Mouse (Mus musculus): ENCODE data around the gene Zfp366. TPM values are rescaled to one million over a fixed set of nuclear protein-coding genes. Genes with fewer than 3 reads are reported as not detected.

Gene Zfp366
- total RNA-seq, 2 experiments from 2014 or later, result 0.29 to 0.57 TPM

DNA sequence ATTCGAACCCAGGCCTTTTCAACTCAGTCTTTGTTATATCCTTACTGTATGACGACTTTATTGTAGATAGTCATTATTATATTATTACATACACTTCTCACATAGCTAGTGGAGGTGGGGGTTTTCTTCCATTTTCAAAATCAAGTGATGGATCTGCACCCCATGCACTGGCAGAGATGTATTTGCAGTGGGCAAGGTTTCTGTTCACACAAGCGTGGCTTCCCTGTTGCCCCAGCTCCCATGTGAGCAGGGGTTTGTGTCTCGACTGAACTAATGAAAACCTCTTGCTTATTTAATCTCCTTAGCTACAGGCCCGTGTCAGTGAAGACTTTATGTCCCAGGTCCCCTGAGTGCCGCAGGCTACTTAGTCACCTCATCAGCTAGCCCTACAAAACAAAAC, 59.8 kb downstream of the Zfp366 start:
- ATAC-seq (replicated peaks; ENCODE audit: poor library complexity), result no peak

DNA sequence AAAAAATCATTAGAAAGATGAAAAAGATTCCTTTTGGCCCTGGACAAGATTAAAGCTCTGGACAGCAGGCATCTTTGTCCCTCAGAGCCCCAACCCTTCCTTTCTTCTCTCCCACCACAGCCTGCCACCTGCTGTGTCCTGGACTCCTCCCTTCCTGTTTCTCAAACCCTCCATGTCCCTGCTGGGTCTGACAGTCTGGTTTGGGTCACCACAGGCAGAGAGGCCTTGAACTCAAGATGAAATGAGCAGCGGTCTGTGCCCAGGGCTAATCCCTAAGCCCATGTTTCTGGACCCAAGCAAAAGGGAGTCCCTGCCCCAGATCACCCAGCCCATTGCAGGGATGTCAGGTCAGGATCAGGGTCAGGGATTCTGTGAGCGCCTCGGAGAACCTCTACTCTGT, 60.3 kb downstream of the Zfp366 start:
- no peak for ATAC-seq (replicated peaks; ENCODE audit: poor library complexity)

DNA sequence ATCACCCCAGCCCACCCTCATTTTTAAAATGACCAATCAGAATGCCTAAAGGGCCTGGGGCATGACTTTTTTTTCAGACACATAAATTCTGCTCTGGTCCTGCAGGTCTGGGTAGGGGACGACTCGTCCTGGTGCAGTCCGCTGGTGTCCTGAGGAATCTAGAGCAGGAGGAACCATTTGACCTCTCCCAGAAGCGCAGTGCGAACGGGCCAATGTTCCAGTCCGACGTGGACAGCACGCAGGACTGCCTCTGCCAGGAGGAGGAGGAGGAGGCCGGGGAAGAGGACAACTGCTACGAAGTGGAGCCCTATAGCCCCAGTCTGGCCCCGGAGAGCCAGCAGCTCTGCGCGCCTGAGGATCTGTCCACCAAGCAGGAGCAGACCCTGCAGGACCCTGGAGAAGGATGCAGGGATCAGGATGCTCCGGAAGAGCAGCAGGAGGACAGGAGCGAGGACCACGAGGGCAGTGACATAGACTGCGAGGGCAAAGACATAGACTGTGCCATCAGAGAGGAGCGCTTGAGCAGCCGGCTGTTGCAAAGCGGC, 61.4 kb downstream of the Zfp366 start:
- no peak for ATAC-seq (replicated peaks; ENCODE audit: poor library complexity)

DNA sequence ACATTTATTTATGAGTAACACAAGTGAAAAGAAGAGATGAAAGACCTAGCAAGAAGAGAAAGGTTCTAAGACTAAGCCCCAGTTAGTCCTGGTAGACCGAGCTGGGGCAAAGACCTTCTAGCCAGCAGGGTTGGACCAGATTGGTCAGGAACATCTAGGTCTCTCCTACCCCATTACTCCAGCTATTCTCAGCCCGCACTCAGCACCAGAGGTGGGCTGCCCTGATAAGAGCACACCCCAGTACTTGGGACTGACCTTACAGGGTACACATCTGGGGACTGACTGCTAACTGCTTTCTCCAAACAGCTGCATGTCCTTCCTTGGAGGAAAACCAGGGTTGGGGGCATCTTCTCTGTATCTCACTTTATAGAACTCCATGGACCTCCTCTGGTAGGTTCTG, 66.2 kb downstream of the Zfp366 start:
- no peak for ATAC-seq (replicated peaks; ENCODE audit: poor library complexity)

DNA sequence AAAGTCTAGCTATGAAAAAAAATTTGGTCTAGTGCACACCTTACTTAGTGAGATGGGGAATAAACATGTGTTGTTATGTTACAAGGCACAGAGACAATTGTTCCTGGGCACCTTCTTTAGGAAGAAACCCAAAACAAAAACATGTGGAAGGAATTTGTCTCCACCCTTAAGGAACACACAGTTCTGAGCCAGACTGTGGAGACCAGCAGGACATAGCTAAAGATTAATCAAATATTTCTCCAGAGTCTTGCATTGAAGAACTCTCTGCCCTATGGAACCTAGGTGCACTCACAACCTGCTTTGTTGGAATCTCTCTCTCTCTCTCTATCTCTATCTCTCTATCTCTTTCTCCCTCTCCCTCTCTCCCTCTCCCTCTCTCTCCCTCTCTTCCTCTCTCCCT, 69.6 kb downstream of the Zfp366 start:
- no peak for ATAC-seq (replicated peaks; ENCODE audit: poor library complexity)

DNA sequence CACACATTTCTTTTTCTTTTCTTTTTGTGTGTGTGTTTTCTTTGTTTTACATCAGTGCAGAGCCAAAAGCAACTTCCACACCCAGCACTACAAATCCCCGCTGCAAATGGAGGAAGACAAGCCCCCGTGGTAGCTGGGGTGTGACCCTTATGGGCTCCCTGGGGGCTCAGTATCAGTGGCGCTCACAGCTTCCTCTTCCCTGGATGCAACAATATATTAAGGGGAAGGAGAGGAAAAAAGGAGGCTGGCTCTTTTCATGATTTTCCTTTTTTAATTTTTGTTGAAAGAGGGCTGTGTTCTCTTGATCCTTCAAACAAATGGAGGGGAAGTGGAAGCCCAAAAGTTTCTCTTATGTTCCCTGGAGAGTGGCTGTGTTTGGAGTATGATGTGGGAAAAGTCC, 70.2 kb downstream of the Zfp366 start:
- ATAC-seq (replicated peaks; ENCODE audit: poor library complexity), result no peak

DNA sequence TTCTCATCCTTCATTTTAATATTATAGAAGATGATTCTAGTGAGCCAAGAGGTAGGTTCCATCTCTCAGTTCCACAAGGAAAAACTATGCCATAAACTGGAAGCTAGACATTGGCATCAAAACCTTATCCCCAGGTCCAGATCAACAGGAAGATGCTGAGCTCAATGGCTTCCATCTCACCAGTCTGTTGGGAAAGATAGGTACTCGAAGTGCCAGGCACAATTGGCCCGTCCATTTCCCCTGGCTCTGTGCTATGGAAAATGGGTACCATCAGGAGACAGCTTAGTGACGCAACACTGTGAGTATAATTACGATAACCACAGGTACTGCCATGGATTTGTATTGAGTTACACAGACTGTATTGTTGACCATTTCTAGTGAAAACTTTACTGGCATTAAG, 72.3 kb downstream of the Zfp366 start:
- no peak for ATAC-seq (replicated peaks; ENCODE audit: poor library complexity)

DNA sequence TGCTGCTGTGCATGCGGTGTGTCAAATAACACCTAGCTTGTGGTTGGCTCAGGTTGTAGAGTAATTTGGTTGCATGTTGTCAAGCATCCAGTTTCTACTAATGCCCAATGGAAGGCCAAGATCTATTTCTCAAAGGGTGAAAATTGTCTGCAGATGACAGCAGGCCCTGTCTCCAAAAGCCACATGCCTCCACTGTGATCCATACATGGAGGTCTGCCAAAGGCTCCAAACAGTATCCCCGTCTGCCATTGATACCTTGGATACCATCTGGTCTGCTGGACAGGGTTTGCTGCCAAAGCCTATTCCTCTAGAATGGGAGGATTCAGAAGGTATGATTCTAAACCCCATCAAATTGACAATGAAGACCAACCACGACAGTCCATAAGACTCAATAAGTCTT, 74.1 kb downstream of the Zfp366 start:
- no peak for ATAC-seq (replicated peaks; ENCODE audit: poor library complexity)

DNA sequence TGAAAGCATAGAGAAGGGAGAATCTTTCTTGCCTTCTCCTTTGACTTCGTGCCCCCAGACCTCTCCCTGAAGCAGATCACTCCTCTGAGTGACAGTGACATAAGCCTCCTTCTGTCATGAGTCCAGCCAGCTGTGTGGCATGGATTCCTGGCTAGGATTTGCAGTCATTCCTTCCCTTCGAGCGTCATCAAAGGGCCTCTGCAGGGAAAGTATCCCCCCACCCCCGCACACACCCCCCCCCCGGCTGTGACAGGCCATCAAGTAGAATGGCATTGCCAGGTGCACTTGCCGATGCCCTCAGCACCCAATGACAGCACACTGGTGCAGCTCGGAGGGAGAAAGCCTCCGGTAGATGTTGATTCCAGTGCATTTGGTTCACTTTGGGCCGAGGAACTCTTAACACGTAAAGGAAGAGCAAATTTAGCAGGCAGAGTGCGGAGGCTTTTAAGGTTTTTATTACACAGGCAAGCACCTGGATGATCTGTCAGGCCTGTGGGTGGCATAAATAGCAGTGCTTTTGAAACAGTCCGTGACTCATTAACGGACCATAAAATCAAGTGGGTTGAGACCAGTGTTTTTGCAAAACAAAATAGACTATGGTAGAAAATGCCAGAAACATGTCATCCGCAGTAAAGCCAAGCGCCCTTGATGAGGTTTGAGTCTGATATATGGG, 75.0 kb downstream of the Zfp366 start:
- ATAC-seq (replicated peaks; ENCODE audit: poor library complexity), result no peak

DNA sequence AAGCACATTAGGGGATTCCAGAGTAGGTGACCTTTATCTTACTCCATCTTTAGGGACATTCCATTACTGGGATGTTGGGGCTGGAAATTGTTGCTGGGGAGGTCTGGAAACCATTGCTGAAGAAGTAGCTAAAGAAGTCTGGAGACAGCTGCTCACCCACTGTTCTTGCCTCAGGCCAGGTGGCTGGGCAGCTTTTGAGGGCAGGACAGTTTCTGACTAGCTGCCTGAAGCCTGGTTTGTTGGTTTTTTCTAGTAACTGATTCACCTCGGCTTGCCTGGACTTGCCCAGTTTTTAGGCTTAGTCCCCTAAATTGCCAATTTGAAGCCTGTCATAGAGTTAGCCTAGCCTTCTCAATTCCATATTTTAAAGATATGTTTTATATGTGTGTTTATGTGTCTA, 77.8 kb downstream of the Zfp366 start:
- ATAC-seq (replicated peaks; ENCODE audit: poor library complexity), result no peak

DNA sequence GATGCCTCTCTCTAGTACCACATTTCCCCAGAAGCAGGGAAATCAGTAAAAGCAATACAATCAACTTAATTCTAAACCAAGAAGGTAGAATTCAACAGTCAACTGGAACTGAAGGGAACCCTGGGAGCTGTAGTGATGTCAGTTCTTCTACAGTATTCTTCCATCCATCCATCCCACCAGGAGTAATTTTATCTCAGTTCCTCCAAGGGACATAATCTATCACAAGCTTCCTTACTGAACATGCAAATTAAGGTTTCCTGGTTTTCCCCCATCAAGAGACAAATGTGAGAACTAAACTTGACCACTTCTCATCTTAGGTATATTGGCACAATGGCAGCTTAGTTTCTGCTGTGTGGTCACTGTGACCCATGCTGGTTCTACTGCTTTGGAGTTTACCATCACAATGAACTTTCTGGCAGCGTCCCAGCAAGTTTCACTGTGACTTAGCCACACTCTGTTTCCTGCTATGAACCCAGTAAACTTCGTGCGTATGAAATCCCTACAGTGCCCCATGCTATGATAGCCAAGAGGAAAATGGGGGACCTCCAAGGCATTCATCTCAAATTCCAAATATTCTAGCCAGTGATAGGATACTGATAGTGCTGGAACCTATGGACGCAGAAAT, 78.6 kb downstream of the Zfp366 start:
- ATAC-seq (replicated peaks; ENCODE audit: poor library complexity), result no peak

DNA sequence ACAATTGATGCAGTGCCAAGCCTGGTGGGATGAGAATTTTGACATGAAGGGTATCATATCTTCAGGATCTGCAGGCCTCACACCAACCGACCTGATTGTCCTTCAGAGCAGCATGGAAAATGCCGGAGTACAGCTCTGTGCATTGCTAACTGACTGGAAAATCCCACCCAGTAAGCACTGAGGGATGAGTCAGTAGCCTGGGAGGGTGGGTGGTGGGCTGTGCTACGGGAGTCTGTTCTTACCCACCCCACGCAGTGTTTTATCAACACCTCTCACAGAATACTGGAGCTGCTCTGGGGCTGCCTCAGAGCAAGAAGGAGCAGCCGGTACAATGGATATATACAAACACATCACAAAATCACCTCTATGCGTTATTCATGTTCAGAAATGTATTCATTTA, 79.9 kb downstream of the Zfp366 start:
- no peak for ATAC-seq (replicated peaks; ENCODE audit: poor library complexity)

DNA sequence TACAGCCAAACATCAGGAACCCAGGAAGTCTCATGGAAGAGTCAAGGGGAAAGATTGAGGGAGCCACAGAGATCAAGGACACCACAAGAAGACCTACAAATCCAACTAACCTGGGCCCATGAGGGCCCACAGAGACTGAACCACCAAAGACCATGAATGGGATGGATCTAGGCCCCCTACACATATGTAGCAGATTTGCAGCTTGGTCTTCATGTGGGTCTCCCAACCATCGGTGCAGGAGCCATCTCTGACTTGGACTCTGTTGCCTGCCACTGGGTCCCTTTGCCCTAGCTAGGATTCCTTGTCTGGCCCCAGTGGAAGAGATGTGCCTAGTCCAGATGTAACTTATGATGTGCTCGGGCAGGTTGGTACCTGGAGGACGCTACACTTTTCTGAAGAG, 87.4 kb downstream of the Zfp366 start:
- no peak for ATAC-seq (replicated peaks; ENCODE audit: poor library complexity)

DNA sequence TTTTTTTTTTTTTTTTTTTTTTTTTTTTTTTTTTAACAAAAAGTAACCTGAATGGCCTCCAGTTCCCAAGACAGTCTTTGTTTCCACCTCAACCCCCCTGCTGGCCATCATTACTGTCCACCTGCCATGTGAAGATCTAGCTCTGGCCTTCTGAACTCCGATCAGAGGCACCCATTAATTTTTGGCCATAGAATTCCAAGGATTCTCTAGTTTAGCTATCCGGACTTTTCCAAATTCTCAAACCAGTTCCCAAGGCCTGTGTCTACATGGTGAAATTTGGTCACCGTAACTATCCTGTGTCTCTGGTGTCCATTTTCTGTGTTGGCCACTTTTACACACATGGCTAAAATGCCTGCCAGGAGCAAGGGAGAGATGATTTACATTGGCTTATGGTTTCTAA, 92.9 kb downstream of the Zfp366 start:
- no peak for ATAC-seq (replicated peaks; ENCODE audit: poor library complexity)

DNA sequence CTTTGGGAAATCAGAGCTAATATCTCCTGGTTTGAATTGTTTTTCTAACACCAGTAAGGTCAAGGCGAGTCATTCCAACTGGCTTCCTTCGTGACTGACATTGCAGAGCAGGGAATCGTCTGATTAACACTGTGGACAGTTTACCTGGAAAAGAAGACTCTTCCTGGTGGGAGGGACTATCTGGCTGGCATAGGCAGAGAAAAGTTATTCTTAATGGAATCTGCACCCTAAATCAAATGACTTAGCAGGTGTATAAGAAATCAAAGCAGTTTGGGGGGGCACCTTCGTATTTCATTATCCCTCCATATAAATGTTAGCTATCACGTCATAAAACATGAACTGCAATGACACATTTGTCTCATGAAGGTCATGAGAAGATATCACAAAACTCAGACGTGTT, 93.9 kb downstream of the Zfp366 start:
- ATAC-seq (replicated peaks; ENCODE audit: poor library complexity), result no peak

DNA sequence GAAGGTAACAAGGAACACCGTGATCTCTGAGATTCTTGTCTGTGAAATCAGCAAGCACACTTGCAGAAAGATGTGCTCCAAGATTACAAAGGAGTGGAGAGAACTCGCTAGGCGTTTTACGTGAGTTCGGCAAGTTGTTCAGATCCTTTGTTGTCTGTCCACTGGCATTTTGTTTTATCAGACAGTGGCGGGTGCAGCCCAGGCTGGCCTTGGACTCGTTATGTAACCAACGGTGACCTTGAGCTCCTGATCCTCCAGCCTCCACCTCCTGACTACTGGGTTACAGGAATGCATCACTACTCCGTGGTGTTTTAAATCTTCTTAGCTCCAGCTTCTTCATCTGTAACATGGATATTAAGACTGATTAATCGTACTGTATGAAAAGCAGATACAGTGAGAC, 94.7 kb downstream of the Zfp366 start:
- no peak for ATAC-seq (replicated peaks; ENCODE audit: poor library complexity)

DNA sequence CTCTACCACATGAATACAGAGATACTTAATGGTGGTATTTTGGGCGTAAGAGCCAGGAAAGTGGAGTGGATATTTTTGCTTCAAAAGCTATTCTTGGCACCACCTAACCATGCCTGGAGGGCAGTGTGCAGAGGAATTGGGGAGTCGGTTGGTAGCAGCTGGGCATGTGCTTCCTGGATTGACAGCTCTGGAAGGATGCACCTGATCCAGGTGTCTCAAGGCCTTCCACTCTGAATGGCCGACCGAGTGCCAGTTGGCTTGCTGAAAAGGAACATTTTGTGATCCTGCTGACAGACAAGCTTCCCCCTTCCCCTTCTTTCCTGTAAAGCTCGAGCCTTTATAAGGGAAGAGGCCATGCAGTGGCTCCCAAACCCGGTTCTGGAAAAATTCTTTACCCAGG, 98.3 kb downstream of the Zfp366 start:
- no peak for ATAC-seq (replicated peaks; ENCODE audit: poor library complexity)

DNA sequence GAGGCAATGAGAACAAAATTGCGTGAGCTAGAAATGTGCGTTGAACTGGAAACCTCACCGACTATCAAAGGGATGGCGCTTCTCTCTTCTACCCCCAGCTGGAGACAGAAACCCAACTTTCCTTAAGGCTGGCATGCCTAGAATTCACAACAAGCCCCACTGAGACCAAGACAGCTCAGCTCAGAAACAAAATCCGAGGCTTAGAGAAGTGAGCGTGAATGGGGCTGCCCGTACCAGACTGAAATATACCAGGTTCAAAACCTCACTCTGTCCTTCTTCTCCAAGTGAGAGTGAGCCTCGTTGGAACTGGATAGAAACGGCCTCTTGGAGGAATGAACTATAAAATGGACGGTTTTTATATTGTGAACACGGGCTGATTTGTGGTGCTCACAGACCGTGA, 99.3 kb downstream of the Zfp366 start:
- ATAC-seq (replicated peaks; ENCODE audit: poor library complexity), result no peak

DNA sequence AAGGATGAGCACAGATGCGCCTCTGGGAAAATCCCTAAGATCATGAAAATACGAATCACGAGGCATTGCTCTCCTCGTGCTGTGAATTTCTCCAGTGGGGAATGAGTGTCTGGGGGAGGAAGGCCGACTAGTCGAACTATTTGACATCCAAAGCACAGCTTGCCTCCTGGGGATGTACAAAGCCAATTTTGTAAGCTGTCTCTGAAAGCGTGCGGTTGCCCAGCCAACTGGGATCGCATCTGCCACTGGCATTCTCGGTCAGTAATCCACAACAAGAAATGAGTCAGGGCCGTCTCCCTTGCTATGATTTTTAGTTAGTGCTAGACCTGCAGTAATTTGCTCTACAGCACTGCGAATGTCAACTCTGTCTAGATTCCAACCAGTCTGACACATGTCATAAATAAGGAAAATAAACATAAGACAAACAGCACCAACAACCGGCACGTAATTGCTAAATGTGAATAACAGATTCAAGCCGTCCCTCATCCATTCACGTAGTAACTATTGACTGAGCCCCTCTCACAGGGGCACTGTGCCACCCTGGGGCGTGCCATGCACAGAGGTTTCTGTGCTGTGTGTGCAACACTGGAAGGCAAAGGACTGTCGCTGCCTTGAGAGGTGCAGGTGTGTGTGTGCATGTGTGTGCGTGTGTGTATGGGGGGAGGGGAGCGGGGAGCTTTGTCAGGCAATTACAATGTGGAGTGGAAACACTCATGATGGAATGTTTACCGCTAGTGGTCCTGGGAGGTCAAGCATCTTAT, 100.0 kb downstream of the Zfp366 start:
- ATAC-seq (replicated peaks; ENCODE audit: poor library complexity), result no peak

DNA sequence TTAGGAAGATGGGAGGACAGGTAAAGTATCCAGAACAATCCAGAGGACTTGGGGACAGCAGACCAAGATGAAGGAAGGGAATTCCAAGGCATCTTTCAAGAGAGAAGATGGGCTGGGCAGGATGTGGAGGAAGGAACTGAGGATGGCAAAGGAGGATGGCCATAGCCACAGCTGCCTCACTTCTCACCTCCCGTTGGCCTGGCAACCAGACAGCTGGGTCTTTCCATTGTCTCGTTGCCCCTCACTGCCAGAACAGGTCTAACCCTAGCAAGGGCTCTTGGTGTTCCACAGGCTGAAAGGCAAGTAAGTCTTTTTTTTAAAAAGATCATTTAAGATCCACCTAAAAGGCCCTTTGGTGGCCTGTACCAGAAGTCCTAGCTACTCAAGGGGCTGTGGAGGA, 100.6 kb downstream of the Zfp366 start:
- ATAC-seq (replicated peaks; ENCODE audit: poor library complexity), result no peak

DNA sequence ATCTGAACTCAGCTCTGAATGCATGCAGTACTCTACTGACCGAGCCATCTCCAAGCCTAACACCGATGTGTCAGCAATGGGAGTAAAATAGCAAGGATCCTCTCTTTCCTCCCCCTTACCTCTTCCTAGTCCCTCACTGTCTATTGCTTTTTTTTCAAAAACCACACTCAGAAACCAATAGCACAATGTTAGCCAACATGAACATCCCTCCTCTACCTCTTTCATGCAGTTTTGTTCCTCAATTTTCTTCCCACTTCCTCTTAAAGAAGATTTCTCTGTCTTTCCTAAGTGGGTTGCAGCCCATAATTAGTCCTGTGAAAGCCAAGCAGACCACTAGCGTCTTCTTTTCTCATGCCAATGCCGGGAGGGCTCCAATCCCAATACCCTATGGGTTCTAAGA, 102.6 kb downstream of the Zfp366 start:
- ATAC-seq (replicated peaks; ENCODE audit: poor library complexity), result peak; percentile 91

DNA sequence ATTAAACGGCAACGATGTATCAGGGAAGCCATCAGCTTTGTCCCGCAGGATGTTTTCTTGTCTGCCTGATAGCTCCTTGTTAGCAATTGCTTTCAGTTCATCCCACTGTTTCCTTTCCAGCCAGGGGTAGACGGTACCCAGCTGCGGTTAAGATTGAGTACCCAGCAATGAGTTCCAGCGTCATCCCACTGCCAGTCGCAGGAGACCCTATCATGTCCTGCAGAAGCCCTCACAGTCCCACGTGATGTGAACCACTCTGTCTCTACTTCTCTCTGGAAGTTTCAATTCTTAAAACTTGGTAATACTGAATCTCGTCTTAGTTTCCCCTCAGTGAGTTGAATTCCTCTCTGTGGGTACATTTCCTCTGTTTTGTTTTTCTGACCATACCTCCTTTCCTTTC, 103.2 kb downstream of the Zfp366 start:
- ATAC-seq (replicated peaks; ENCODE audit: poor library complexity), result peak; percentile 85

Data from megakaryocyte progenitor cell, adult 5-6 weeks (primary cell).